Mouse (Mus musculus) monocyte, adult 2 months (primary cell): ENCODE data around the gene Spin1.

Experiments
- DNase-seq, 2 experiments: peaks; one replicate each; pipeline ENCODE4 v3.0.0; 2022; ENCODE audit warnings: low spot score in 2 of 2, low read depth in 1 of 2

Gene Spin1

GRCm38 (mm10) chr13:51136315-51136714 lies 35.6 kb downstream of the Spin1 start:
- DNase-seq, result no peak

GRCm38 (mm10) chr13:51136996-51137701 lies 36.5 kb downstream of the Spin1 start:
- no peak for DNase-seq

- DNase-seq, result no peak
Measured at GRCm38 (mm10) chr13:51137702-51138031, 37.0 kb downstream of the Spin1 start.

- DNase-seq, result no peak
Measured at GRCm38 (mm10) chr13:51147106-51147505, 46.4 kb downstream of the Spin1 start.

GRCm38 (mm10) chr13:51152966-51153669 lies 52.4 kb downstream of the Spin1 start:
- DNase-seq, result no peak

- DNase-seq, result no peak
Measured at GRCm38 (mm10) chr13:51153670-51154030, 53.0 kb downstream of the Spin1 start.

GRCm38 (mm10) chr13:51155178-51156013 lies 54.7 kb downstream of the Spin1 start:
- DNase-seq, result no peak

- no peak for DNase-seq
Measured at GRCm38 (mm10) chr13:51156014-51156386, 55.3 kb downstream of the Spin1 start.

GRCm38 (mm10) chr13:51157291-51157690 lies 56.6 kb downstream of the Spin1 start:
- DNase-seq, result no peak

GRCm38 (mm10) chr13:51161672-51162071 lies 61.0 kb downstream of the Spin1 start:
- DNase-seq, result peak in 1 of 2 experiments; percentile 5

- no peak for DNase-seq
Measured at GRCm38 (mm10) chr13:51162246-51162645, 61.6 kb downstream of the Spin1 start.

GRCm38 (mm10) chr13:51166711-51167110 lies 66.0 kb downstream of the Spin1 start:
- DNase-seq, result no peak

GRCm38 (mm10) chr13:51170215-51170614 lies 69.5 kb downstream of the Spin1 start:
- no peak for DNase-seq

- DNase-seq, result no peak
Measured at GRCm38 (mm10) chr13:51170691-51171680, 70.3 kb downstream of the Spin1 start, which contains the start of gene Nxnl2. Gene Nxnl2 (plus strand): TSS chr13:51171022.

GRCm38 (mm10) chr13:51172601-51173000 lies 71.9 kb downstream of the Spin1 start:
- no peak for DNase-seq

GRCm38 (mm10) chr13:51178932-51179331 lies 78.3 kb downstream of the Spin1 start:
- DNase-seq, result no peak

- DNase-seq, result no peak
Measured at GRCm38 (mm10) chr13:51179362-51179761, 78.7 kb downstream of the Spin1 start.

- DNase-seq, result no peak
Measured at GRCm38 (mm10) chr13:51182236-51182635, 81.6 kb downstream of the Spin1 start.

- no peak for DNase-seq
Measured at GRCm38 (mm10) chr13:51184896-51185295, 84.2 kb downstream of the Spin1 start.

- no peak for DNase-seq
Measured at GRCm38 (mm10) chr13:51190336-51190735, 89.7 kb downstream of the Spin1 start.
